Mouse (Mus musculus) large intestine, adult 2 months (tissue): Measurements from ENCODE around the gene Mfsd8. TPM values are rescaled to one million over a fixed set of nuclear protein-coding genes. Genes with fewer than 3 reads are reported as not detected.
"Not testable (repeated sequence)": the region's sequence is repeated elsewhere in the genome, so short reads cannot be mapped to it uniquely, and the experiment has no call there.

Experiments
- DNase-seq: peaks from one replicate; pipeline ENCODE4 v3.0.0-alpha.2; 2012; ENCODE audit warnings: low read depth, low spot score
- WGBS: fragments of 180-500 bp; shearing (Covaris S2); methylation state at CpG from one replicate; pipeline ENCODE4 v1.1.7; 2018; 5-methylcytosine and 5-hydroxymethylcytosine counted together
- polyA plus RNA-seq: library from polyadenylated mRNA; depleted of rRNA; stranded (reverse); fragments of >200 nt; gene quantifications from 2 replicates; pipeline ENCODE4 v1.2.3, GENCODE M21; 2012; rRNA removed

Gene Mfsd8
- 3.1 and 4.7 TPM in 2 replicates for polyA plus RNA-seq

DNA sequence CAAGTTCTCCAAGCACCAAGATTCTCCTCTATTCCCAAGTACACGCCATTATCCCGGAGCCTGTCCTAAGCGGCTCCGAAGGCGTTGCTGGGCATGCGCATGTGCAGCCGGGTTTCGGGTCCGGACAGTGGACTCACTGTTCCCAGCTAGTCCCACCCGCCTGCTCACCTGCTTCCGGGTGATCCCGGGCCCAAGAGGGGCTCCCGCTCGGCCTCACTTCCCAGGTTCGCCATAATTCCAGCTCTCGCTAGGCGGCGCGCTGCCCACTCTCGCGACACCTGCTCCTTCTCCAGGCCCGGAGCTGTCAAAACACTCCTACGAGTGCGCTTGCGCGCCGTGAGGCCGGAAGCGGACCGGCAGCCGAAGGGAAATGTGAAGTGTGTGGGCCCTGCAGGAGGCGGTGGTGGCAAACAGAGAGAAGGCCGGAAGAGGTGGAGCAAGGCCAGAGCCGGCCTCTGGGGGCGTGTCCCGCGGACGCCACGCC is at the start of gene Mfsd8:
TSS of gene Mfsd8 (minus strand) at position 414 of the 484 bp plus-strand sequence.
- WGBS, result 1% methylated on average over 36 of the region's 39 CpGs
- DNase-seq, result peak; percentile 87

DNA sequence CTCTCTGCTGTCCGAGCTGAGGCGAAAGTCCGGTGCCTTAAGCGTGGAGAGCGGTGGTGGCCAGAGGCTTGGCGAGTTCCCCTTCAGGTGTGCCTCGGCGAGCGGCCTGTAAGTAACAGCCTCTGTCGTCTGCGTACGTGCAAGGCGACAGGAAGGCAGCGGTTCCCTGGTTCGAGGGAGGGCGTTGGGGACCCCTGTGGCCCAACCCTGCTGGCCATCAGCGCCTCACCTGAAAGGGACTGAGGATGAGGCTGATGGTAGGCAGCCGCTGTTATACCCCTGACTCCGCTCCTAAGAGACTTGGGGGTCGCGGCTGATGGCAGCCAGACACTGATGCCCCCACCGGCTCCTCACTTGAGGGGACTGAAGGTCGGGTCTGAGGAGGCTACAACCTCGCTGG is 47.6 kb upstream of the Mfsd8 start:
- WGBS, result 1% methylated on average over 20 of the region's 24 CpGs

GRCm38 (mm10) chr3:40893816-40894258 is 47.2 kb upstream of the Mfsd8 start:
- under 1% methylated on average over 37 of the region's 38 CpGs for WGBS

More for the DNA sequence above, 47.6 kb upstream of the Mfsd8 start:
- DNase-seq, result not testable (repeated sequence)

GRCm38 (mm10) chr3:40853123-40853738 is 6.5 kb upstream of the Mfsd8 start:
- WGBS, result 94% methylated on average over 3 of the region's 3 CpGs
- DNase-seq, result not testable (repeated sequence)

More at GRCm38 (mm10) chr3:40893816-40894258, 47.2 kb upstream of the Mfsd8 start:
- peak; percentile 90 for DNase-seq

GRCm38 (mm10) chr3:40847936-40848335 is 1.2 kb upstream of the Mfsd8 start:
- DNase-seq, result not testable (repeated sequence)
- WGBS, result 74% methylated on average over 2 of the region's 2 CpGs

- 0% methylated on average over 17 of the region's 21 CpGs for WGBS
Observed at GRCm38 (mm10) chr3:40847018-40847417, 332 bp upstream of the Mfsd8 start.

GRCm38 (mm10) chr3:40846957-40847017 is 101 bp upstream of the Mfsd8 start, which contains the start of gene Abhd18:
TSS of gene Abhd18 (plus strand) at chr3:40846970.
- WGBS, result no CpG with 5 or more reads among the region's 4 CpGs

More at GRCm38 (mm10) chr3:40847018-40847417, 332 bp upstream of the Mfsd8 start:
- DNase-seq, result not testable (repeated sequence)

DNA sequence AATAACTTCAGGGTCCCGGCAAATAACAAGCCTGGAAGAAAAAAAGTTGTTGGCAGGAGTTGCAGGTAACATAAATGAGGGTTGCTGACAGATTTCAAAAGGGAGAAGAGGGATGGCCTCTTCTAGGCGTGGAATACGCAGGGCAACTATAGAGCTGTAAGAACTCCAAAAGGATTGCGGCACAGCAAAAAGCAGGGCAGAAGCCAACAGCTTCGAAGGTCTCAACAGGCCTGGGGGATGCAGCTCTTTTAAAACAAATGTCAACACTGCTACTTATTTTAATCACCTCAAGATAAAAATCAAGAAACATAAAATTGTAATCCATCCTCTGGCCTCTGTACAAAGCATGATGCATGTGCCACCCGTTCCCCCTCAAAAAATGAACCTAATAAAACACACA is 1.2 kb downstream of the Mfsd8 start:
- 37% methylated on average over 6 of the region's 6 CpGs for WGBS
- not testable (repeated sequence) for DNase-seq

More at GRCm38 (mm10) chr3:40846957-40847017, 101 bp upstream of the Mfsd8 start, which contains the start of gene Abhd18:
- DNase-seq, result not testable (repeated sequence)

GRCm38 (mm10) chr3:40813275-40813674 is 33.4 kb downstream of the Mfsd8 start:
- WGBS, result 93% methylated on average over 2 of the region's 2 CpGs
- DNase-seq, result no peak

- DNase-seq, result no peak
- 73% methylated on average over 2 of the region's 2 CpGs for WGBS
Observed at GRCm38 (mm10) chr3:40809894-40810293, 36.8 kb downstream of the Mfsd8 start.

- whole genome bisulfite sequencing, result 93% methylated on average over 10 of the region's 10 CpGs
- DNase-seq, result no peak
Observed at GRCm38 (mm10) chr3:40808686-40809085, 38.0 kb downstream of the Mfsd8 start.

DNA sequence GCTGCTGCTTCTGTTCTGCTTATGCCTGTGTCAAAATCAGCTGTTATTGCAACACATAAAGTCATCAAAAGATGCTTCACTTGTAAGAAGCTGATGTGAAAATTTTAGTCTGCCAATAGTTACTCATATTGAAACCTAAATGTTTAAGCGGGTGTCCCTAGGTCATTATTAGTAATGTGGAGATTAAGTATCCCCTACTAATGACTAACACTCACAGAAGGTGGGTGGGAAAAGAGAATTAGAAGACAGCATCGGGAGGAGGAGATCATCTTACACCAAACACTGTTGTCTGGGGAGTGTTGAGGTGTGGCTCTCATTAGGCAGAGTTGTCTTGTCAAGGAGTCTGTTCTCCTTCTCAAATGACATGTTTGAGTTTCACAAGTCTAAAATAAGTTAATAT is 39.8 kb downstream of the Mfsd8 start:
- no peak for DNase-seq
- WGBS, result 74% methylated on average over 2 of the region's 2 CpGs

DNA sequence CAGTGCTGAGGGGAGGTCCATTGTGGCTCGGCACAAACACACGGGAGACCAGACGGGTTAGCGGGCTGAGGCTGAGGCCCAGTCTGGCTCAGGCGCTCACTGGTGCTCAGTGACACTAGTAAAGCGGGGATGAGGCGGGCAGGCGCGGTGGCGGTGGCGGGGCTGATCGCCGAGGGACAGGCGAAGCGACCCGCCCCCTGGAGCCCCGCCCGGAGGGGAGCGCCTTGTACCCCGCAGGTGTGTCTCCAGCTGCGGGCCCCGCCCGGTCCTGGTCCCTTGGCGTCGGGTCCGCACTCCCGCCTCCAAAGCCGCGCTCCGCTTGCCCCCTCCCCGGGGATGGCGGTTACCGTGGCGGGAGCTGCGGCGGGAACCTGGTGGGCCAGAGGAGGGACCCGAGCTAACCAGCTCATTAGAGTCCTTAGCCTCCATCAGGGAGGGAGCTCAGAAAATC is 46.3 kb downstream of the Mfsd8 start:
- peak; percentile 6 for DNase-seq
- under 1% methylated on average over 27 of the region's 37 CpGs for WGBS

DNA sequence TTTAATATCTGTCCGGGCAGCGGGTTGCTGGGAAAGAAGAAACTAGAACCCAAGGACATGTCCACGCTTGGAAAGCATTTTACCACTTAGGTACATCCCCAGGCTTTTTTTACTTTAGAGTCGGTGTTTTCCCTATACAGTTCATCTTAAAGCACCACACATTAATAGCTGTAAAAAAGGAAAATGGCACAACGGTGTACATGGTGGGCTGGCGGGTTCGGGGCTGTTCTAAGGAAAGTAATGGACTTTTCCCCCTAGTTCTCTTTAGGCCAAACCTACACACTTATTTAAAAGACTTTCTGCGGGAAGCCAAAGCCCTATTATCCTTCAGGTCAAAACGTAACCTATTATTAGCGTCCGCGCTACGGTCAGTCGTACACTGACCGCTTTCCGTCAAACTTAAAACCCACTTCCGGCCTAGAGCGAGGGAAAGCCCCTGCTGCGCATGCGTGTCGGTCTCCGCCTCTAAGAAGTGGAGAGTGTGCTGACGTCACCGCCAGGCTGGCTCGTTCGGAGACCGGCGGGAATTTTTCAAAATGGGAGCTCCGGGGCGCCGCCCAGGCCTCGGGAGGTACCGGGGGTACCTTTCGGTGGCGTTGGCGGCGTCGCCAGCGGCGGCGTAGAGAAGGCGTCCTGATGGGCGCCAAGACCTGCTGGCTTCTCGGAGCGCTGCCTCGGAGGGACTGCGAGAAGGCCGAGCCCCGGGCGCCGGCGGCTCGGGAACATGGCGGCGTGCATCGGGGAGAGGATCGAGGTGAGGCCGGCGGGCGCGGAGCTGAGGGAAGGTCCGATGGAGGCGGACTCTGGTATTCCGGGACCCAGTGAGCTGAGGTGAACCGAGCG is 46.9 kb downstream of the Mfsd8 start, which contains the start of gene Plk4:
TSS of gene Plk4 (plus strand) at position 490 of the 843 bp plus-strand sequence.
- peak; percentile 84 for DNase-seq
- 2% methylated on average over 66 of the region's 66 CpGs for WGBS

DNA sequence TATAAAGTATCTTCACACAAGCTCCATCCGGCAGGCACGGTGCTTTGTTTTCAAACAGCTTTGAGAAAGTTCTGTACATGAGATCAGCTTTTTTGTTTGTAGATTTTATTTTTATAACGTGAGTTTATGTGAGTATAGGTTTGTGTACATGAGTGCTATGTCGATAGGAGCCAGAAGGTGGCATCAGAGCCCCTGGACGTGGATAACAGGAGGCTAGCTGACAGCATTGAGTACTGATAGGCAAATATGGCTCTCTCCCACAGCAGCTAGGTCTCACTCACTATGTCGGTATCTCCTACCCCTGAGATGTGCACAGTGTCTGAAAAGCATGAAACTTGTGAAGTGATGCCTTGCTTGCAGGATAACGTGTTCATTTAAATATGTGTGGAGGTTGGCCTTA is 48.2 kb downstream of the Mfsd8 start:
- 30% methylated on average over 7 of the region's 7 CpGs for WGBS
- DNase-seq, result peak; percentile 31

DNA sequence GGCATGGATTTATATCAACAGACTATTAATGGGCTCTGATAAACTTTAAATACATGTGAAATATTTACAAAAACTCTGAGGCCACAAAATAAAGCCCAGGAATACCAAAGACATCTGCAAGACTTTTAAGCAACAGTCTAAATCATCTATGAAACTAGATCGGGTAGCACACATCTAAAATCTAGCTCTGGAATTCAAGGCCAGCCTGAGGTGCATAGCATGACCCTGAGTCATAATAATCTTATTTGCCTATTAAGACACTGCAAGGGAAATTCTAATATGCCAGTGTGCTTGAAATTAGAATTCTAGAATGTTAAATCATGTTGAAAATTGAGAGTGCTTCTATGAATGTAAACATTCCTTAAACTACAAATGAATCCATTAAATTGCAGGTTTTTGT is 48.6 kb downstream of the Mfsd8 start:
- 61% methylated on average over 1 of the region's 1 CpGs for WGBS
- no peak for DNase-seq

DNA sequence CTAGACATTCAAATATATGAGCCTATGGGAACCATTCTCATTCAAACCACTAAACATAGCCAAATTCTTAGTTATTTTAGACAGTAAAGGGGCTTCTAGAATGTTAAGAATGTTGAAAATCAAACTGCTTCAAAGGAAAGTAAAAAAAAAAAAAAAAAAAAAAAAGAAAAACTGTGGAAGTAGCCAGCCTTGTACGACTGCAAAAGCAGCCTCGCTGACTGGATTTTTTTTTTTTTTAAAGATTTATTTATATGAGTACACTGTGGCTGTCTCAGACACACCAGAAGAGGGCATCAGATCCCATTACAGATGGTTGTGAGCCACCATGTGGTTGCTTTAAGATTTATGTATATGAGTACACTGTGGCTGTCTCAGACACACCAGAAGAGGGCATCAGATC is 52.9 kb downstream of the Mfsd8 start:
- 69% methylated on average over 2 of the region's 2 CpGs for WGBS
- DNase-seq, result no peak
